Mouse (Mus musculus): ENCODE data around the gene Aadacl3. TPM values are rescaled to one million over a fixed set of nuclear protein-coding genes. Genes with fewer than 3 reads are reported as not detected.

Aadacl3 gene
- polyA plus RNA-seq, 1 experiment from 2014 or later = not detected

GRCm38 (mm10) chr4:144433216-144433615 lies 30.3 kb downstream of the Aadacl3 start:
- 91% methylated on average over 5 of the region's 5 CpGs for WGBS
- Histone ChIP-seq H3K9ac (ENCODE audit: low read depth, low read length) (no peak overlapping the region), H3K27ac (ENCODE audit: low read length) (no peak overlapping the region), H3K36me3 (ENCODE audit: control insufficient read depth, insufficient read depth, low read length) (no peaks in the 10 kb centered on the region), H3K4me1 (ENCODE audit: control insufficient read depth, insufficient read depth, low read length) (no peaks in the 10 kb centered on the region), H3K9me3 (replicated peaks; ENCODE audit: control insufficient read depth, low read length, poor library complexity, severe bottlenecking) (peaks cover 33% of the 10 kb centered on the region), H3K27me3 (ENCODE audit: control insufficient read depth, insufficient read depth, low read depth, low read length) (no peaks in the 10 kb centered on the region), H3K4me3 (ENCODE audit: low read depth, low read length) (no peak overlapping the region), H3K4me2 (ENCODE audit: low read length) (no peak overlapping the region)
- no peak for ATAC-seq

GRCm38 (mm10) chr4:144430723-144431122 lies 32.8 kb downstream of the Aadacl3 start:
- Histone ChIP-seq H3K9me3 (replicated peaks; ENCODE audit: control insufficient read depth, low read length, poor library complexity, severe bottlenecking) (peaks cover 24% of the 10 kb centered on the region), H3K9ac (ENCODE audit: low read depth, low read length) (no peak overlapping the region), H3K4me1 (ENCODE audit: control insufficient read depth, insufficient read depth, low read length) (no peaks in the 10 kb centered on the region), H3K27ac (ENCODE audit: low read length) (no peak overlapping the region), H3K27me3 (ENCODE audit: control insufficient read depth, insufficient read depth, low read depth, low read length) (no peaks in the 10 kb centered on the region), H3K4me3 (ENCODE audit: low read depth, low read length) (no peak overlapping the region), H3K36me3 (ENCODE audit: control insufficient read depth, insufficient read depth, low read length) (no peaks in the 10 kb centered on the region), H3K4me2 (ENCODE audit: low read length) (no peak overlapping the region)
- ATAC-seq = no peak
- 79% methylated on average over 2 of the region's 2 CpGs for WGBS

DNA sequence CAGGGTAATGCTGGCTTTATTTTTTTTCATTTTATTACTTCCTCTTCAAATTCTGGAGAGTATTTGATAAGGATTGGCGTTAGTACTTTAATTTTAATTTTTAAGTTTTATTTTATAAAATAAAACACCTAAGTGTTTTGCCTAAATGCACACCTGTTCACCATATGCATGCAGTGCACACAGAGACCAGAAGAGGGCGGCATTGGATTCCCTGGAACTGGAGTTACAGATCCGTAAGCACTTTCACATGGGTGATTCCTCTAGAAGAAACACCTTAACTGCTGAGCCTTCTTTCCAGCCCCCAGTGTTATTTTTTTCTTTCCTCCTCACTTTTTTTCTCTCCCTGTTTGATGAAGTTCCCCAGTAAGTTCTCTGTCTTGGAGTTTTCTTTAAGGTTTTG lies 34.7 kb downstream of the Aadacl3 start:
- WGBS = 29% methylated on average over 3 of the region's 3 CpGs
- peaks cover 27% of the 10 kb centered on the region for H3K9me3 ChIP-seq (replicated peaks; ENCODE audit: control insufficient read depth, low read length, poor library complexity, severe bottlenecking)
- H3K4me3 ChIP-seq (ENCODE audit: low read depth, low read length) = no peak overlapping the region
- no peaks in the 10 kb centered on the region for H3K36me3 ChIP-seq (ENCODE audit: control insufficient read depth, insufficient read depth, low read length)
- H3K4me1 ChIP-seq (ENCODE audit: control insufficient read depth, insufficient read depth, low read length) = no peaks in the 10 kb centered on the region
- ATAC-seq = no peak
- H3K9ac ChIP-seq (ENCODE audit: low read depth, low read length) = no peak overlapping the region
- H3K4me2 ChIP-seq (ENCODE audit: low read length) = no peak overlapping the region
- H3K27ac ChIP-seq (ENCODE audit: low read length) = no peak overlapping the region
- H3K27me3 ChIP-seq (ENCODE audit: control insufficient read depth, insufficient read depth, low read depth, low read length) = no peaks in the 10 kb centered on the region

GRCm38 (mm10) chr4:144424590-144424989 lies 39.0 kb downstream of the Aadacl3 start:
- Histone ChIP-seq H3K9ac (ENCODE audit: low read depth, low read length) (no peak overlapping the region), H3K4me3 (ENCODE audit: low read depth, low read length) (no peak overlapping the region), H3K4me1 (ENCODE audit: control insufficient read depth, insufficient read depth, low read length) (no peaks in the 10 kb centered on the region), H3K27me3 (ENCODE audit: control insufficient read depth, insufficient read depth, low read depth, low read length) (no peaks in the 10 kb centered on the region), H3K9me3 (replicated peaks; ENCODE audit: control insufficient read depth, low read length, poor library complexity, severe bottlenecking) (peaks cover 27% of the 10 kb centered on the region), H3K27ac (ENCODE audit: low read length) (no peak overlapping the region), H3K36me3 (ENCODE audit: control insufficient read depth, insufficient read depth, low read length) (no peaks in the 10 kb centered on the region), H3K4me2 (ENCODE audit: low read length) (no peak overlapping the region)
- 75% methylated on average over 5 of the region's 5 CpGs for WGBS
- no peak for ATAC-seq

GRCm38 (mm10) chr4:144420644-144421043 lies 42.9 kb downstream of the Aadacl3 start:
- no peak for ATAC-seq
- Histone ChIP-seq H3K9ac (ENCODE audit: low read depth, low read length) (no peak overlapping the region), H3K4me3 (ENCODE audit: low read depth, low read length) (no peak overlapping the region), H3K27me3 (ENCODE audit: control insufficient read depth, insufficient read depth, low read depth, low read length) (no peaks in the 10 kb centered on the region), H3K4me1 (ENCODE audit: control insufficient read depth, insufficient read depth, low read length) (no peaks in the 10 kb centered on the region), H3K27ac (ENCODE audit: low read length) (no peak overlapping the region), H3K4me2 (ENCODE audit: low read length) (no peak overlapping the region), H3K36me3 (ENCODE audit: control insufficient read depth, insufficient read depth, low read length) (no peaks in the 10 kb centered on the region), H3K9me3 (replicated peaks; ENCODE audit: control insufficient read depth, low read length, poor library complexity, severe bottlenecking) (peaks cover 27% of the 10 kb centered on the region)

DNA sequence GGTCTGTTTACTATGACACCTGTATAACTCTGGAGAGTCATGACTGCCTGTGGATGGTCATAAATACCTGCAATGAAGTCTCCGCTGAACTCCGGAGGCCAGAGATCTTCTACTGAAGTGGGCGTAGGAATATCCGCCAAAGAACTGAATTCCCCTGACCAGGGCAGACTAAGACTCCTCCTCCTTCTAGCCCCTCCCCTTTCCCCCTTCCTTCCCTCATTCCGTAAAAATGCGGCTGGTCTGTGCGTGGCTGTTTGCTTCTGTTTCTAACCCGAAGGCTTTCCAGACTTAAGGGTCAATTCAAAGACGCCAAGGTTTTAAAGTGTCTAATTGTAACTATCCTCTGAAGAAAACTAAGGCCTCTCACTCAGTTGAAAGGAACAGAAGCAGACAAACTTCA lies 55.3 kb downstream of the Aadacl3 start, which contains the start of gene Pramef12:
Pramef12 (minus strand) TSS at position 175 of the 400 bp plus-strand sequence.
- no peak within 1 kb of the TSS for H3K4me3 ChIP-seq (ENCODE audit: low read depth, low read length)
- WGBS = 88% methylated on average over 9 of the region's 9 CpGs
- peaks cover 27% of the 10 kb centered on the region for H3K9me3 ChIP-seq (replicated peaks; ENCODE audit: control insufficient read depth, low read length, poor library complexity, severe bottlenecking)
- H3K9ac ChIP-seq (ENCODE audit: low read depth, low read length) = no peak within 1 kb of the TSS
- H3K27me3 ChIP-seq (ENCODE audit: control insufficient read depth, insufficient read depth, low read depth, low read length) = no peaks in the 10 kb centered on the region
- H3K36me3 ChIP-seq (ENCODE audit: control insufficient read depth, insufficient read depth, low read length) = no peaks in the 10 kb centered on the region
- ATAC-seq = no peak
- no peak within 1 kb of the TSS for H3K27ac ChIP-seq (ENCODE audit: low read length)
- no peak within 1 kb of the TSS for H3K4me2 ChIP-seq (ENCODE audit: low read length)
- H3K4me1 ChIP-seq (ENCODE audit: control insufficient read depth, insufficient read depth, low read length) = no peaks in the 10 kb centered on the region

DNA sequence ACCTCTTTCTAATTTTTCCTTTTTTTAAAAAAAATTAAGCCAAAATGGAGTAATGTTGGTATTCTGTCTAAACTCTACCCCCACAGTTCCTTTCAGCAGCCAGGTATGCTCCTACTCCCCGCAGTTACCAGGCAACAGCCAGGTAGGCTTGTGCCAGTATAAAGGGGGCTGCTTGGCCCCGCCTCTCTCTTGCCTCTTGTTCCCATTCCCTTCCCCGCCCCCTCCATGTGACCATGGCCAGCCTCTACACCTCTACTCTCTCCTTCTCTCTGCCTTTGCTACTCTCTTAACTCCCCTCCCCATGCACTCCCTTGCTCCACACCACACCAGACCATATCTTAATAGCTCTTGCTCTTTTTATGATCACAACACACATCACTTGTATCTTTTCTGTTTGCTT lies 57.3 kb downstream of the Aadacl3 start:
- ATAC-seq = no peak
- Histone ChIP-seq H3K9ac (ENCODE audit: low read depth, low read length) (no peak overlapping the region), H3K4me1 (ENCODE audit: control insufficient read depth, insufficient read depth, low read length) (no peaks in the 10 kb centered on the region), H3K36me3 (ENCODE audit: control insufficient read depth, insufficient read depth, low read length) (no peaks in the 10 kb centered on the region), H3K4me3 (ENCODE audit: low read depth, low read length) (no peak overlapping the region), H3K4me2 (ENCODE audit: low read length) (no peak overlapping the region), H3K27ac (ENCODE audit: low read length) (no peak overlapping the region), H3K9me3 (replicated peaks; ENCODE audit: control insufficient read depth, low read length, poor library complexity, severe bottlenecking) (peaks cover 24% of the 10 kb centered on the region), H3K27me3 (ENCODE audit: control insufficient read depth, insufficient read depth, low read depth, low read length) (no peaks in the 10 kb centered on the region)
- 54% methylated on average over 3 of the region's 3 CpGs for WGBS

DNA sequence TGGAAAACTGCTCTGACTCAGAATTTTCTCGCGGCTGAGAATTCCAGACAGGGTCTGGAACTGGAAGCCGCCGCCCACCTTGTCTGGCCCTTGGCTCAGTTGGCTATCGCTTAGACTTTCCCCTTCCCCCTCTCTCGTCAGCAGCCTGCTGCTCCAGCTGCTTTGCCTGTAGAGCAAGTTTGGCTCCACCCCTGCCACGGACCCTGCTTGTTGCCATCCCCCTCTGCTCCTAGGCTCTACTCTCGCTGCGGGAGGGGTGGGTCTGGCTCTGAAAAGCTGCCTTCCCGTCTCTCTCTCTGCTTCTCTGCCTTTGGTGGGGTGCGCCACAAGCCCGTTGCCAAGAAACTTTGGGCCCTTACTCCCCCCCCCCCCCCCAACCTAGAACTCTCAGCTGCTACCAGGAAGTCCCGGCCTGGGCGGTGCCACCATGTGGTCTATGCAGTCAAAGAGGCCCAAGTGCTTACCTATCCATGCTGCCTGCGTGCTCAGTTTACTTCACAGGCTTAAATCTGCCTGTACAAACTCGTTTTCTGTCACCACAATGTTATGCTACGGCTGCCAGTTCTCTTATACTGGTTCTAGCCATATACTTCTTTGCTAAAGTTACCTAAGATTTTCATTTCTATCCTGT lies 59.0 kb downstream of the Aadacl3 start:
- Histone ChIP-seq H3K9me3 (replicated peaks; ENCODE audit: control insufficient read depth, low read length, poor library complexity, severe bottlenecking) (peaks cover 14% of the 10 kb centered on the region), H3K36me3 (ENCODE audit: control insufficient read depth, insufficient read depth, low read length) (no peaks in the 10 kb centered on the region), H3K4me1 (ENCODE audit: control insufficient read depth, insufficient read depth, low read length) (no peaks in the 10 kb centered on the region), H3K9ac (ENCODE audit: low read depth, low read length) (no peak overlapping the region), H3K4me2 (ENCODE audit: low read length) (peak overlapping the region; percentile 25; the same call in 1 of the 2 replicates), H3K27ac (ENCODE audit: low read length) (no peak overlapping the region), H3K27me3 (ENCODE audit: control insufficient read depth, insufficient read depth, low read depth, low read length) (no peaks in the 10 kb centered on the region), H3K4me3 (ENCODE audit: low read depth, low read length) (no peak overlapping the region)
- ATAC-seq = no peak
- WGBS = 11% methylated on average over 17 of the region's 17 CpGs
